Mouse (Mus musculus) lung, adult 2 months (tissue): ENCODE measurements around the gene P2ry2.

Experiments
- CTCF ChIP-seq: fragments of 200-500 bp; IDR thresholded peaks from 2 replicates; pipeline ENCODE4 v1.5.1; 2011; ENCODE audit warnings: mild to moderate bottlenecking, low read length, control low read depth; ENCODE audit not compliant: insufficient read depth
- POLR2A ChIP-seq: fragments of 200-500 bp; IDR thresholded peaks from 2 replicates; pipeline ENCODE4 v1.6.1; 2011; ENCODE audit warnings: low read depth, mild to moderate bottlenecking, control low read depth, low read length, borderline replicate concordance; ENCODE audit errors: extremely low read depth

- no peak for TF ChIP-seq CTCF
- TF ChIP-seq POLR2A: no peak
These were observed 20.7 kb upstream of the P2ry2 start for GRCm38 (mm10) chr7:101033371-101033770.
